Mouse (Mus musculus): Measurements from ENCODE around the gene Pde6g. TPM values are rescaled to one million over a fixed set of nuclear protein-coding genes. Genes with fewer than 3 reads are reported as not detected.

Pde6g gene
- under 1 TPM in 1 of 2 experiments, not detected in 1; 0.44 TPM for total RNA-seq (2021)
- long read RNA-seq, experiment 1 = 0 reads
- long read RNA-seq, experiment 2 = 0 reads

- Histone ChIP-seq H3K27ac (peak within 1 kb of the TSS; percentile 49), H3K4me3 (no peak within 1 kb of the TSS)
- no peak for DNase-seq (ENCODE audit: low spot score in 2 of 2)
- no peak for TF ChIP-seq CTCF (conservative IDR thresholded peaks at IDR 0.05)
Observed at GRCm38 (mm10) chr11:120453306-120453705, at the start of gene Pde6g. Gene Pde6g (minus strand): TSS chr11:120453500.

- Histone ChIP-seq H3K27ac (no peak overlapping the region), H3K4me3 (no peak overlapping the region)
- no peak for DNase-seq (ENCODE audit: low spot score in 2 of 2)
- TF ChIP-seq CTCF (conservative IDR thresholded peaks at IDR 0.05) = no peak
Observed at GRCm38 (mm10) chr11:120501701-120502100, 48.4 kb upstream of the Pde6g start.

GRCm38 (mm10) chr11:120501018-120501417 is 47.7 kb upstream of the Pde6g start:
- no peak overlapping the region for H3K27ac ChIP-seq
- TF ChIP-seq CTCF (conservative IDR thresholded peaks at IDR 0.05) = no peak
- no peak for DNase-seq (ENCODE audit: low spot score in 2 of 2)
- no peak overlapping the region for H3K4me3 ChIP-seq

DNA sequence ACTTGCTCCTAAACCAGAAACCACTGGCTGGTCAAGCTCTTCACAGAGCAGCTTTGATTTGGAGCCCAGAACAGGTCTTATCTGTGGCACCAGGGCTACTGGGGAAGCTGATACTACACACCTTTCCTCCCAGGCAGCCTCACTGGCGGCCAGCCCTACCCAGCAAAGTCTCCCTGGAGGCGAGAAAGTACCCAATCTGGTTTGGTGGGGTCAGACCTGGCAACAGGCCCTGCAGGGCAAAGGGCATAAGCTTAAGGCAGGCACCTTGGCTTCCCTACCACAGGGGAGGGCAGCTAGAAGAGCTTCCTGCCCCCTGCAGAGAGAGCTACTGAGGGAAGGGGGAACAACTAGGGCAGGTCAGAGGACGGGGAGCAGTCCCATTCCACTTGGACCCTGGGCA is 47.1 kb upstream of the Pde6g start:
- Histone ChIP-seq H3K4me3 (no peak overlapping the region), H3K27ac (no peak overlapping the region)
- no peak for TF ChIP-seq CTCF (conservative IDR thresholded peaks at IDR 0.05)
- DNase-seq (ENCODE audit: low spot score in 2 of 2) = no peak

DNA sequence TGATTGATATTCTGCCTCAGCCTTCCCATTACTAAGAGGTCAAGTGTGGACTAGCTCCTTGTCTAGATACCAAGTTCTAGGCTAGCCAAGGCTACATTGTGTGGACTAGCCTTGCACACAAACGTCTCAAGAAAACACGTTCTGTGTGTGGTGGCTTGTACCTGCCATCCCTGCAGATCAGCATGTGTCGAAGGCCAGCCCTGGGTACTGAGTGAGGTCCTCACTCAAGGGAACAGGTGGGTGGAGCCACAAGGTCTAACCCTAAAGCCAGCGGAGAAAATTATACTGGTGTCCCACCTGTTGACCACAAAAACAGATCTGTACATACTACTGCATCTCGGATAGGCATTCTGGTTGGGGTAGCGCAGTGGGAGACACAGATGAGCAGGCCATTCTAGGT is 46.6 kb upstream of the Pde6g start:
- no peak for TF ChIP-seq CTCF (conservative IDR thresholded peaks at IDR 0.05)
- H3K4me3 ChIP-seq = no peak overlapping the region
- H3K27ac ChIP-seq = no peak overlapping the region
- no peak for DNase-seq (ENCODE audit: low spot score in 2 of 2)

- H3K4me3 ChIP-seq = no peak overlapping the region
Observed at GRCm38 (mm10) chr11:120498891-120499290, 45.6 kb upstream of the Pde6g start.

DNA sequence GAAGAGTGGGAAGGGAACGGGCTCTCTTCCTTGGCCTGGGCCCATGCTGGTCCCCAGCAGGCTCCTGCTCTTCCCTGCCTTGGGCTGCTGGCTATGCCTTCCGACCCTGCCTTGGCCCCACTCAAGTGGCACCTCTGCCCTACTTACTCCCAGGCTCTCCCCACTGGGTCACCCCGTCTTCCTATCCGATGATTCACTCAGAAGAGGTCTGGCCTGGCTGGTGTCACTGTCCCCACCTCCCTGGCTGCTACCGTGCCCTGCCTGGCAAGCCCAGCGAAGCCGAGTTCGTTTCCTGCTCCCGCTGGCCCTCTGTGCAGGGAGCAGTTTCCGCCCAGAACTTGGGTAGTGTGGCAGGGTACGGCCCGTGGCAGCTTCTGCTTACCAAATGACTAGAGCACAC is 44.9 kb upstream of the Pde6g start:
- no peak for DNase-seq (ENCODE audit: low spot score in 2 of 2)
- TF ChIP-seq CTCF (conservative IDR thresholded peaks at IDR 0.05) = no peak
- H3K4me3 ChIP-seq = no peak overlapping the region

More at GRCm38 (mm10) chr11:120498891-120499290, 45.6 kb upstream of the Pde6g start:
- DNase-seq (ENCODE audit: low spot score in 2 of 2) = no peak
- no peak for TF ChIP-seq CTCF (conservative IDR thresholded peaks at IDR 0.05)
- no peak overlapping the region for H3K27ac ChIP-seq

GRCm38 (mm10) chr11:120497436-120497835 is 44.1 kb upstream of the Pde6g start:
- no peak for TF ChIP-seq CTCF (conservative IDR thresholded peaks at IDR 0.05)
- Histone ChIP-seq H3K4me3 (no peak overlapping the region), H3K27ac (no peak overlapping the region)
- no peak for DNase-seq (ENCODE audit: low spot score in 2 of 2)

More for the DNA sequence above, 44.9 kb upstream of the Pde6g start:
- H3K27ac ChIP-seq = no peak overlapping the region

DNA sequence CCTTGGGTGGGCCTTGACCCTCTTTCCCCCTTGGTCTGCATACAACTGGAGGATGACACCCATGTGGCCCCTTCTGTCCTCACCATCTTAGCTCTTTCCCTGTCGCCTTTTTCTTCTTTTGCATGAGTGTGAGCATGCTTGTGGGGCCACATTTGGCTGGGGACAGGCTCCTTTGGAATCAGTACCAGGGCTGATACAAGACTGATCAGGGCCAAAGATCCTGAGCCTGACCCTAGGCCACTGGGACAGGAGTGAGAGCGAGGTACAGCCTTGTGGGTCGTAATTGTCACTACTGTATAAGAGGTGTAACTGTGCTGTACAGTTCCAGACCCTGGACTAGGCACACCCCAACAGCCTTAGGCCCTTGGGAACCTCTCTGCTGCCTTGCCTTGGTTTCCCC is 40.6 kb upstream of the Pde6g start:
- no peak for TF ChIP-seq CTCF (conservative IDR thresholded peaks at IDR 0.05)
- H3K4me3 ChIP-seq = no peak overlapping the region
- DNase-seq (ENCODE audit: low spot score in 2 of 2) = no peak

DNA sequence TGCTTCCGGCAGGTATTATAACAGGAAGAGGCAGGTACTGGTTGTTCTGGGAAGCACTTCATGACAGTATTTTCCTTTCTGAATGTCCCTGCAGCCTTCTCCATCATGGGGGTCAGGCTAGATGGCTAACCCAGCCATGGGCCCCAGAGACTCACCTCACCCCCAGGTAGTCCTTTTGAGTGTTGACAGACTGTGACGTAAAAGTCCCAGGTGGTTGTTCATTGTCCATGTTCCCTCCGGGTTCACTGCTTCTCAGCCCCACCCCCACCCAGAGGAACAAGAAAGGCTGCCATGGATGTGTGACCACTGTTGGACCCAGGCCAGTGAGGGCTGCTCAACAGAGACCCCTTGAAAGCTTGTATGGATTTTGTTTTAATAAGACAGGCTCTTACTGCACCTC is 40.1 kb upstream of the Pde6g start:
- Histone ChIP-seq H3K27ac (no peak overlapping the region), H3K4me3 (no peak overlapping the region; the same call in 1 of the 2 replicates)
- TF ChIP-seq CTCF (conservative IDR thresholded peaks at IDR 0.05) = no peak
- DNase-seq (ENCODE audit: low spot score in 2 of 2) = no peak

More for the DNA sequence above, 40.6 kb upstream of the Pde6g start:
- H3K27ac ChIP-seq = no peak overlapping the region

DNA sequence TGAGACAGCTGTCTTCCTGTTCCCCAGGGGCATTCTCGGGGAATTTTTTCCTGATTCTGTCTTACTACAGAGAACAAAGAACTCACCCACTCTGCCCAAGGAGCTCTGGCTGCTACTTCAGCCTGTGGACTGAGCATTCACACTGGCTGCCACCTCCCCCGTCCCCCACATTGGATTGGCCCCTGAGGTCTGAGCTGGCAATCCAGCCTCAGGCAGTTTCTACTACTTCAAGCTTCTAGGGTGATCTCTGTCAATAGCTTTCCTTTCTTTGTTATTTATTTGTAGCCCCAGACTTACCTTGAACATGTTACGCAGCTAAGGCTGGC is 39.5 kb upstream of the Pde6g start:
- no peak for TF ChIP-seq CTCF (conservative IDR thresholded peaks at IDR 0.05)
- DNase-seq (ENCODE audit: low spot score in 2 of 2) = no peak
- H3K4me3 ChIP-seq = no peak overlapping the region; the same call in 1 of the 2 replicates
- H3K27ac ChIP-seq = no peak overlapping the region

GRCm38 (mm10) chr11:120492024-120492877 is 39.0 kb upstream of the Pde6g start:
- DNase-seq (ENCODE audit: low spot score in 2 of 2) = no peak
- peak overlapping the region; percentile 88 for H3K4me3 ChIP-seq
- peak; percentile 34; the same call in 1 of the 2 replicates for TF ChIP-seq CTCF (conservative IDR thresholded peaks at IDR 0.05)
- peak overlapping the region; percentile 76 for H3K27ac ChIP-seq

- Histone ChIP-seq H3K4me3 (peak within 1 kb of the TSS; percentile 88), H3K27ac (peak within 1 kb of the TSS; percentile 76)
- no peak for TF ChIP-seq CTCF (conservative IDR thresholded peaks at IDR 0.05)
- DNase-seq (ENCODE audit: low spot score in 2 of 2) = peak; percentile 83
Observed at GRCm38 (mm10) chr11:120491317-120492023, 38.2 kb upstream of the Pde6g start, which contains the start of gene Slc25a10. Gene Slc25a10 (plus strand): TSS chr11:120491840.

Data from layer of hippocampus, adult 2 months (tissue).